Mouse (Mus musculus) limb, embryonic 10.5 days (tissue): ENCODE results near the gene Hoxa5. TPM values are rescaled to one million over a fixed set of nuclear protein-coding genes. Genes with fewer than 3 reads are reported as not detected.

Source experiments
- DNase-seq: peaks from one replicate; pipeline ENCODE4 v3.0.0-alpha.2; 2017; ENCODE audit warnings: low spot score
- H3K27ac ChIP-seq: fragments of 300-500 bp; sonication (generic); 2 replicates; pipeline ENCODE4 v1.5.1; 2016; ENCODE audit warnings: mild to moderate bottlenecking
- H3K27me3 ChIP-seq: fragments of 300-500 bp; sonication (generic); 2 replicates; pipeline ENCODE4 v1.6.1; 2016; ENCODE audit warnings: low read depth, mild to moderate bottlenecking; ENCODE audit not compliant: poor library complexity, severe bottlenecking
- H3K36me3 ChIP-seq: fragments of 300-500 bp; sonication (generic); 2 replicates; pipeline ENCODE4 v1.6.1; 2016; ENCODE audit warnings: mild to moderate bottlenecking, moderate library complexity
- H3K4me1 ChIP-seq: fragments of 300-500 bp; sonication (generic); 2 replicates; pipeline ENCODE4 v1.6.1; 2016
- H3K4me3 ChIP-seq: fragments of 300-500 bp; sonication (generic); 2 replicates; pipeline ENCODE4 v1.5.1; 2016; ENCODE audit warnings: mild to moderate bottlenecking, moderate library complexity
- H3K9me3 ChIP-seq: fragments of 300-500 bp; sonication (generic); replicated peaks from 2 replicates; pipeline ENCODE4 v1.6.1; 2016; ENCODE audit warnings: mild to moderate bottlenecking
- WGBS: fragments of 180-500 bp; shearing (Covaris S2); methylation state at CpG from one replicate; pipeline ENCODE4 v1.1.7; 2016; 5-methylcytosine and 5-hydroxymethylcytosine counted together
- polyA plus RNA-seq: library from polyadenylated mRNA; unstranded; fragments of >200 nt; fragmentation: Nextera tagmentation; extraction: Ambion mirVana; gene quantifications from 2 replicates; pipeline ENCODE4 v1.2.1, GENCODE M21; 2016

Hoxa5 gene
- polyA plus RNA-seq, 1 experiment from 2014 or later: 10.4 TPM

DNA sequence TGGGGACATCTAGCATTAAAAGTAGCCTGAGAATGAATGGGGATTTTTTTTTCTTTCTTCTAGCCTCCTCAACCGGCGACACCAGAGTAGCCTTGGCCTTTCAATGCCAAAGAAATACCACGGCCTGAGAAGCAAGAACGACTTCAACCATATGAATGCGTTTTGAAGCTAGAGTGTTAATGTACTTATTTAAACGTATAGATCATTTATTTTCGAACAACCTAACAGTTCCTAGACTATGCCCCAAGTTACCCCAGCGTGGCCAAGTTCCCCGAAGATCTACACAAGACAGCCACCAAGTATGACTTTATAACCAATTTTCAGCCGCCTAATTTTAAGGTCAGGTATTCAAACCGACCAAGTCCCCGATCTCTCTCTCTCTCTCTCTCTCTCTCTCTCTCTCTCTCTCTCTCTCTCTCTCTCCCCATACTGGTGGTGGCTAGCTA lies 16.5 kb upstream of the Hoxa5 start:
- Histone ChIP-seq H3K4me1 (peaks cover 63% of the 10 kb centered on the region), H3K27me3 (peaks cover 37% of the 10 kb centered on the region; the same call in 1 of the 2 replicates), H3K9me3 (no peaks in the 10 kb centered on the region), H3K4me3 (peak overlapping the region; percentile 90), H3K36me3 (peaks cover 30% of the 10 kb centered on the region), H3K27ac (peak overlapping the region; percentile 99)
- WGBS: 3% methylated on average over 12 of the region's 12 CpGs
- DNase-seq: no peak

DNA sequence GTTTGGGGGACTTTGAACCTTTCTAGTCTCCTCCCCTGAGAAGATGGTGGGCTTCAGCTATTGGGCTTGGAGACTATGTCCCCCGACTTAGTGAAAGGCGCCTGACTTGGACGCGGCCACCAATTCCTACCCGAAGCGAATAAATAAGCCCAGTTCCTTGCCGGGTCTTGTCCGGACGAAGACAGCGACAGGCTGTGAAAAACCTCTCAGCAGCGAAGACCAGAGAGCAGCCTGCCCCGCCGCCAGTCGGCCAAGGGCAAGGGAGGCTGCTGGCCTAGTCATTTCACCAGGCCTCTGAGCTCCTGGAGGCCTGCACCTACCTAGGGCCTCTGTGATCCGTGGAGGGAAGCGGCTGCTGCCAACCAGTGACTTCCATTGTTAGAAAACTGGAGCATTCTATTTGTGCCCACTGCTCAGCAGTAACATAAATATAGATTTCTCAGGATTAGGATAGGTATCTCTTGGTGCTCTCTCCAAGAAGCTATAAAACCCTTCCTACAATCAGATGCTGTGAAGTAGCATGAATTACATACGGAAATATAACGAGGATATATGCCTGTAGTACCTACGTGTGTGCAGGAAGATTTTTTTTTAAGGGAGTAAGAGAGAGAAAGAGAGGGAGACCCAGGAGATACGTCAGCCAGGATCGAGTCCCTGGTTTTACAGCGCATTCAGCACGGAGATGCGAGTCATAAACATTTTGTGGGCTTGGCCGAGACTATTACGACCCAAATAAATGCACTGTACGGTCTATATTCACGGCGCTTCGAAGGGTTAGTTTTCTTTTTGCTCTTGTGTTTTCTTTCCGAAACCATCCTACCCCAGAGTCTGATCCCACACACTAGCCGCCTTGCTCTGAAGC lies 15.8 kb upstream of the Hoxa5 start:
- Histone ChIP-seq H3K4me1 (peaks cover 65% of the 10 kb centered on the region), H3K36me3 (peaks cover 25% of the 10 kb centered on the region), H3K4me3 (peak overlapping the region; percentile 90), H3K9me3 (no peaks in the 10 kb centered on the region), H3K27ac (peak overlapping the region; percentile 99), H3K27me3 (peaks cover 36% of the 10 kb centered on the region)
- peak; percentile 73 for DNase-seq
- WGBS: 6% methylated on average over 32 of the region's 32 CpGs

DNA sequence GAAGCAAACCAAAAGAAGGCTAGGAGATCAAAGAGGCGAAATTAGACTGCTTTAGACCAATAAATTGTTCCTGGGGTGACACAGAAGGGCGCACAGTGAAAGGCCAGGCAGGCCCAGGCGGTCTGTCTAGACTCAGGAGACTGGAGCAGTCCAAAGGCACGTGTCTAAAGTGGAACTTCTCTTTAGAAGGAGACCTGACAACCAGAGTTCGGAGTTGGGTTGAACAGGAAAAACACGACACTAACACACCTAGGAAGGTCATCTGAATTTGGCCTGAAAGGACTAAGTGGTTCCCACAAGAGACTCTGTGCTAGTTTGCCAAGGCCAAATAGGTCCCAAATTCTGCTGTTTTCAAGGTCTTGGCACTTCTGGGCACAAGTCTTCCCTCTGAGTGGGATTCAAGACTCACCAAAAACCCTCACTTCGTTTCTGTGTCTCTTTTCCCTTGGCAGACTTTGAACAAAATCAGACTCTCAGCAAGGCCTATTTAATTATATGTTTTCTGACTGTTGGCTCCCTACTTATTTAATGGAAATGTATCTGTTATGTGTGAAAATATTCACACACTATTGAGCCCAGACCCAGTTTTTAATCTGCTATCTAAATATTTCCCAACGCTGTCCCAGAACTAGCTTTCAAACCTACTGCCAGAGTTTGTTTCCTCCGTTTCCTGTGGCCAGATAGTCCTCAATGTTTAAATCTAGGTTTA lies 15.0 kb upstream of the Hoxa5 start:
- peaks cover 74% of the 10 kb centered on the region for H3K4me1 ChIP-seq
- H3K9me3 ChIP-seq: no peaks in the 10 kb centered on the region
- H3K27ac ChIP-seq: peak overlapping the region; percentile 99
- DNase-seq: peak; percentile 60
- peaks cover 21% of the 10 kb centered on the region for H3K36me3 ChIP-seq
- H3K4me3 ChIP-seq: peak overlapping the region; percentile 90
- 13% methylated on average over 9 of the region's 9 CpGs for WGBS
- H3K27me3 ChIP-seq: peaks cover 40% of the 10 kb centered on the region

DNA sequence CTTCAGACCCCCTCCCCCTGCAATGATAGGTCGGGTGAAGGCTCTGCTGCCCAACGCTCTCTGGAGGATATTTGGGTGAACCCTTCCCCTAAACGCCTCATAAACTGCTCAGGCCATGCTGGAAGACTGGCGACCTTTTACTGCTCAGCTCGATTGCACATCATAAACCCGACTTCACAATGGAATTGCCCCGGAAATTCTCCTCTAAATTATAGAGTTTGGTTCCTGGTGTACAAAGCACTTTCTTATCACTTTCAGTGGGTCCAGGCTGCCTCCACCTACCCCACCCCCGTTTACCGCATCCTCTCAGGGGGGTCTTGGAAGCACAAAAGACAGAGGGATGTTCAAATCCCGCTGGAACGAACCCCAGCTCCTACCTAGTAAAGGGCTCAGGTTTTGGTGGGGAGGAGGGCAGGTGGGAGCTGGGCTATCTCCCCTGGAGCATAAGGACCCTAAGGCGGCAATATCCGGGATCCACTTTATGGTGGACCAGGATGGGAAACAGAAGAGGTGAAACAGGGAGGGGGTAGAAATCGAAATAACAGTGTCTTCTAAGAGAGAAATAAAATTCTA lies 14.3 kb upstream of the Hoxa5 start:
- Histone ChIP-seq H3K36me3 (peaks cover 15% of the 10 kb centered on the region; the same call in 1 of the 2 replicates), H3K27ac (peak overlapping the region; percentile 99), H3K4me1 (peaks cover 81% of the 10 kb centered on the region), H3K27me3 (peaks cover 44% of the 10 kb centered on the region), H3K4me3 (peak overlapping the region; percentile 90), H3K9me3 (no peaks in the 10 kb centered on the region)
- DNase-seq: peak; percentile 66
- WGBS: 4% methylated on average over 14 of the region's 14 CpGs

DNA sequence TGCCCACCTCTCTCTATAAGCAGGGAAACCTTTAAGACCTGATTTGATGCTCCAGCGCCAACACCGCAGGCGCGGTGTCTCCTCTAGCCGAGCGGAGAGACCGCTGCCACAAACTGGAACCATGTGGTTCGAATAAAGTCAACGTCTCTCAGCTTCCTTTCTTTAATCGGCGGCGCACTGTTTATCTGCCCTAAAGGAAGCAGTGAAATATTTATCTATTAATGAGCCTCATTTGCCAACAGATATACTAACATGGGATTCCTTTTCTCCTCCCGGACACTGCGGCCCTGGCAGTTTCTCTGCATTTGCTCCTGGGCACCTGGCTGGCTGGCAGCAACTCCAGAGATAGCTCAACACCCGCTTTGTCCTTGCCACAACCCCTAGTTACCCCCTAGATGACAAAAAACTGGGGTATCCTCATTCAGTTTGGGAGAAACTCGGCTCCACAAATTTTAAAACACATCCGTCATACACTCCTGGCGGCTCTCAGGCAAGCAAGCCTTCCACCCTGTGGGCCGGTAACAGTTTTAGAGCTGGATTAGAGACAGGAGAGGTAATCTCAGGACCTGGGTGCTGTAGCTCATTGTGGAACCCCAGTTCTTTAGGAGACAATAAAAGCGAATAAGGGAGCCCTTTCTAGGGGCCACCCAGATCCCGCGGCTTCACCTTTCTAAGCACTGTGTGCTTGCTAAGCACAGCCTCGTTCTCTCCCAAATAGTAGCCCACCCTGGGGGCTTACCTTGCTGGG lies 13.7 kb upstream of the Hoxa5 start:
- peaks cover 44% of the 10 kb centered on the region for H3K27me3 ChIP-seq
- peak; percentile 76 for DNase-seq

DNA sequence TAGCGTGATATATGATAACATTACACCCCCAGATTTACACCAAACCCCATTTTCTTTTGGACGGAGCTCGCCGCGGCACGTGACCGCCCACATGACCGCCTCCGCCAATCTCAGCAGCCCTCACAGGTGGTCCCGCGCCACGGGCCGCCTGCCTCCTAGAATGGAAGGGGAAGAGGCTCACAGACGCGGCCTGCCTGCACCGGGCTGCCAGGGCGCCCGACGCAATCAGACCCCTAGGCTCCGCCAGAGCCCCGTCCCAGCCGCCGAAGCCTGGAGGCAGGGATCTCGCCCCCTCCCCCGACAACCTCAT lies 13.0 kb upstream of the Hoxa5 start:
- no peaks in the 10 kb centered on the region for H3K9me3 ChIP-seq
- H3K27me3 ChIP-seq: peaks cover 43% of the 10 kb centered on the region
- H3K27ac ChIP-seq: peak overlapping the region; percentile 99
- H3K36me3 ChIP-seq: 0 out of 2 replicates have a peak, but pooled peaks cover 4% of the 10 kb centered on the region
- 1% methylated on average over 25 of the region's 25 CpGs for WGBS
- peak; percentile 96 for DNase-seq
- peak overlapping the region; percentile 90 for H3K4me3 ChIP-seq
- peaks cover 85% of the 10 kb centered on the region for H3K4me1 ChIP-seq

More for the DNA sequence above, 13.7 kb upstream of the Hoxa5 start:
- H3K27ac ChIP-seq: peak overlapping the region; percentile 99
- peaks cover 83% of the 10 kb centered on the region for H3K4me1 ChIP-seq
- WGBS: 2% methylated on average over 23 of the region's 23 CpGs
- H3K4me3 ChIP-seq: peak overlapping the region; percentile 90
- H3K9me3 ChIP-seq: no peaks in the 10 kb centered on the region
- peaks cover 8% of the 10 kb centered on the region; the same call in 1 of the 2 replicates for H3K36me3 ChIP-seq

DNA sequence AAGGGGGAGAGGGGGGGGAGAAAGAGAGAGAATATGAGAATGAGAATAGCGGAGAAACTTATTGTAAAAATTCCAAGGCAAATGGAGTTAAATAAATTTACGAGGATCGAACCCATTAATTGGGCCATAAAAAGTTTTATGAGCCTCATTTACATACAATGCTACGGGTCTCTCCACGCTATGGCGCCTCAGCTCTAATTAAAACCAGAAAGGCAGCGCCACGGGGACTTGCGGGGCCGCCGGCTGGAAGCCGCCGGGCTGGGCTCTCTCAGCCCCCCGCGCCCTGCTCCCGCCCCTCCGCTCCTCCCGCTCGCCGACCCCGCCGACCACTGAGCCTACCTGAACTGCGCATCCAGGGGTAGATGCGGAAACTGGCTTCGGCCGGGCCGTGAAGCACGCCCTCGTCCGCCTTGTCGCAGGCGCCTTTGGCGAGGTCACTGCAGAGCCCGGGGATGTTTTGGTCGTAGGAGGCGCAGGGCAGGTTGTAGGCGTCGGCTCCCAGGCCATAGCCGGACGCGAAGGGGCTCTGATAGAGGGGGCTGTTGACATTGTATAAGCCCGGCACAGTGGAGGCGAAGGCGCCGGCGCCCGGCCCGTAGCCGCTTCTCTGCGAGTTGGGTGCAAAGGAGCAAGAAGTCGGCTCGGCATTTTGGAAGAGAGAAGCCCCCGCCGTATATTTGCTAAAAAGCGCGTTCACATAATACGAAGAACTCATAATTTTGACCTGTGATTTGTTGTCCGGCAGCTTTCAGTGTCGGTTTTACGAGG lies 12.5 kb upstream of the Hoxa5 start:
- peak overlapping the region; percentile 90 for H3K4me3 ChIP-seq
- peak; percentile 81 for DNase-seq
- peaks cover 41% of the 10 kb centered on the region for H3K27me3 ChIP-seq
- 0 out of 2 replicates have a peak, but pooled peaks cover 4% of the 10 kb centered on the region for H3K36me3 ChIP-seq
- H3K9me3 ChIP-seq: no peaks in the 10 kb centered on the region
- H3K27ac ChIP-seq: peak overlapping the region; percentile 99
- H3K4me1 ChIP-seq: peaks cover 84% of the 10 kb centered on the region
- under 1% methylated on average over 60 of the region's 60 CpGs for WGBS

DNA sequence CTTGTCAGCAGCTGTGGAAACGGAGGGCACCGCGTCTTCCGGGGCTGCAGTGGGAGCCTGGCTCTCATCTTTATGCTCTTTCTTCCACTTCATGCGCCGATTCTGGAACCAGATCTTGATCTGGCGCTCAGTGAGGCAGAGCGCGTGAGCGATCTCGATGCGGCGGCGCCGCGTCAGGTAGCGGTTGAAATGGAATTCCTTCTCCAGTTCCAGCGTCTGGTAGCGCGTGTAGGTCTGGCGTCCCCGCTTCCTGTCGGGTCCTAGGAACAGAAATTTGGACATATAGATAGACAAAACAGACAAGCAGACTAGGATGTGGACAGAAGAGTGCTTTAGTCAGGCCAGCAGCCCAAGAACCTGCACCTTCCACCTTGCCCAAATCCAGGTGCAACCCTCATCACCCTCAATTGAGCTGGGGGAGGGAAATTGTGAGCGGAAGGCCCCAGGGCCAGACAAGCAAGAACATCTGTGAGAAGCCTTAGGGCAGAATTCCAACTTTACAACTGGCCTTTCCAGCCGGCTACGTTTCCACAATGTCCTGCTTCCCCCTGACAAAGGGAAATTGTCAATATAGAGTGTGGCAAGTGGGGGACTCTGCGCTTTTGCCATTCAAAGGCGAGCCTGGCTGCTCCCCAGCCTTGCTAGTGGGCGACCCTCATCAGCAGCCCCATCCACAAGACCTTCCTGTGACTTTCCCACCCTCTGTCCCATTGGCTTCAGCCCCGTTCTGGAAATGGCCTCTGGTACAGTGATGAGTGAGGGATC lies 11.6 kb upstream of the Hoxa5 start:
- Histone ChIP-seq H3K4me3 (peak overlapping the region; percentile 90), H3K36me3 (0 out of 2 replicates have a peak, but pooled peaks cover 4% of the 10 kb centered on the region), H3K9me3 (no peaks in the 10 kb centered on the region), H3K27ac (peak overlapping the region; percentile 99), H3K27me3 (peaks cover 46% of the 10 kb centered on the region), H3K4me1 (peaks cover 83% of the 10 kb centered on the region)
- peak; percentile 73 for DNase-seq
- WGBS: under 1% methylated on average over 30 of the region's 30 CpGs

DNA sequence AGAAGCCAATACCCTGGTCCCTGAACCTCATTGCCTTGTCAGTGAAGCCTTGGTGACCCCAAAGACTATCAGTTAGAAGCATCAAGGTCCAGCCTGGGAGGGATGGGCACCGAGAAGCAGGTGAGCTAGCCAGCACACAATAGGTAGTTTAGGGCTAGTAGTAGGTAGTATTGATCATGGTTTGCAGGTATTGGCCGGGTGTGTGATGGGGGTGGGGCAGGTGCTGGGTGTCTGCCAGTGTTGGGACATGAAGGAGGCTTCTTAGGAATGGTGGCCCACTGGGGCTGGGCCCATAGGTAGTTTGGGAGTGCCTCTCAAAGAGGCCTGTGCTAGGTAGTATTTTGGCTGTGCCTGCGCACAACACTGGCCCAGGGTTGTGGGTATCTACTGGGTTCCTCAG lies 10.7 kb upstream of the Hoxa5 start:
- Histone ChIP-seq H3K9me3 (no peaks in the 10 kb centered on the region), H3K36me3 (0 out of 2 replicates have a peak, but pooled peaks cover 4% of the 10 kb centered on the region), H3K4me1 (peaks cover 85% of the 10 kb centered on the region), H3K4me3 (peak overlapping the region; percentile 90), H3K27me3 (peaks cover 48% of the 10 kb centered on the region), H3K27ac (peak overlapping the region; percentile 99)
- WGBS: 23% methylated on average over 3 of the region's 3 CpGs
- DNase-seq: peak; percentile 53

DNA sequence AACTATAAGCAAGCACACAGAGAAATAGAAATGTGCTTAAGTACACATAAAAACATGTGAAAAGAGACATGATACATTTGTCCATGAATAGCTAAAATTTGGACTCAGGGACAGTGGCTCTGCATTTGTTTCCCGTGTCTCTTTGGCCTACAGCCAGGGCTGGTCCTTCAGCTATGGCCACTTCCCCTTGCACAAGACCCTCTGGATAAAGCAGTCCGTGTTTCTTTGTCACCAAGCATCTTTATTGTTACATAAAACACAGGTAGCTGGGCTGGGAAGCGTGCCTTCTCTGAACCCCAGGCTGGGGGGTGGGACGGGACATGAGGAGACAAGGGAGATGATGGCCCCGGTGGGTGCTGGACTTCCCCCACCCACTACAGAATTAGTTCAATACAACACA lies 9.9 kb upstream of the Hoxa5 start:
- no peaks in the 10 kb centered on the region for H3K9me3 ChIP-seq
- DNase-seq: peak; percentile 42
- H3K27ac ChIP-seq: peak overlapping the region; percentile 99
- 0 out of 2 replicates have a peak, but pooled peaks cover 4% of the 10 kb centered on the region for H3K36me3 ChIP-seq
- H3K4me3 ChIP-seq: peak overlapping the region; percentile 90
- WGBS: 21% methylated on average over 5 of the region's 5 CpGs
- H3K4me1 ChIP-seq: peaks cover 85% of the 10 kb centered on the region
- peaks cover 48% of the 10 kb centered on the region for H3K27me3 ChIP-seq
